Mouse (Mus musculus) limb, embryonic 15.5 days (tissue): ENCODE measurements around the gene Shkbp1. TPM values are rescaled to one million over a fixed set of nuclear protein-coding genes. Genes with fewer than 3 reads are reported as not detected.
A peak's percentile ranks its signal among the peaks of the same experiment; 100 is the strongest.

ENCODE experiments used
- ATAC-seq: fragments of 200-750 bp; cut with Nextera tagmentation; 2 replicates; pipeline ENCODE4 v1.8.0; 2017; ENCODE audit warnings: low read depth, moderate TSS enrichment; ENCODE audit not compliant: insufficient number of reproducible peaks, low FRiP score, low TSS enrichment
- H3K27ac ChIP-seq: fragments of 300-500 bp; sonication (generic); 2 replicates; pipeline ENCODE4 v1.5.1; 2015; ENCODE audit warnings: moderate library complexity, mild to moderate bottlenecking, inconsistent platforms
- H3K27me3 ChIP-seq: fragments of 300-500 bp; sonication (generic); 2 replicates; pipeline ENCODE4 v1.6.1; 2015; ENCODE audit warnings: inconsistent platforms
- H3K36me3 ChIP-seq: fragments of 300-500 bp; sonication (generic); 2 replicates; pipeline ENCODE4 v1.6.1; 2015; ENCODE audit warnings: inconsistent platforms
- H3K4me1 ChIP-seq: fragments of 300-500 bp; sonication (generic); 2 replicates; pipeline ENCODE4 v1.6.1; 2015; ENCODE audit warnings: inconsistent platforms
- H3K4me2 ChIP-seq: fragments of 300-500 bp; sonication (generic); 2 replicates; pipeline ENCODE4 v1.6.1; 2015; ENCODE audit warnings: mild to moderate bottlenecking, inconsistent platforms
- H3K4me3 ChIP-seq: fragments of 300-500 bp; sonication (generic); 2 replicates; pipeline ENCODE4 v1.5.1; 2015; ENCODE audit warnings: mild to moderate bottlenecking, inconsistent platforms
- H3K9ac ChIP-seq: fragments of 300-500 bp; sonication (generic); 2 replicates; pipeline ENCODE4 v1.6.1; 2015; ENCODE audit warnings: inconsistent platforms
- H3K9me3 ChIP-seq: fragments of 300-500 bp; sonication (generic); 2 replicates; pipeline ENCODE4 v1.6.1; 2016; ENCODE audit warnings: inconsistent platforms
- WGBS: fragments of 180-500 bp; shearing (Covaris S2); methylation state at CpG from one replicate; pipeline ENCODE4 v1.1.7; 2015; 5-methylcytosine and 5-hydroxymethylcytosine counted together
- polyA plus RNA-seq: library from polyadenylated mRNA; unstranded; fragments of >200 nt; fragmentation: Nextera tagmentation; extraction: Ambion mirVana; gene quantifications from 2 replicates; pipeline ENCODE4 v1.2.1, GENCODE M21; 2015

The Shkbp1 gene
- polyA plus RNA-seq, 1 experiment from 2014 or later, result 36.4 TPM

DNA sequence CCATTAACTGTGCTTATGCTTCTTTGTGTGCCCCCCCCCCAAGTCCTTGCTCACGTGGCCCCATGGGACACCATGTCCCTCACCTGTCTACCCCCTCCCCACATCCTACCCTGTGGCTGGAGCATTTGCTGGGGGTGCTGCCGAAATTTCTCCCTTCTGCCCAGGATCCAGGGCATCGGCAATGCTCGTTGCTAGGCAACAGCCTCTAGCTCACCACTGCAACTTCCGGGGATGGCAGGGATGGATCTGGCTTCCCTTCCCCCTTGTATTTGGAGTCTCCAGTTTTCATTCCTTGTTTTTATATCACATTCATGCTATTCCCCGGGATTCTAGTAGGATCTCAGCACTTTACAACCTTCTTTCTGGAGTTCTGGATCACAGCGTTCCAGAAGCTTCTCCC lies 16.3 kb downstream of the Shkbp1 start:
- H3K4me3 ChIP-seq, result no peak overlapping the region
- H3K27ac ChIP-seq, result no peak overlapping the region
- no peak for ATAC-seq
- no peak overlapping the region for H3K4me2 ChIP-seq
- peaks cover 30% of the 10 kb centered on the region for H3K27me3 ChIP-seq
- H3K9me3 ChIP-seq, result no peaks in the 10 kb centered on the region
- H3K9ac ChIP-seq, result no peak overlapping the region
- peaks cover 30% of the 10 kb centered on the region for H3K4me1 ChIP-seq
- H3K36me3 ChIP-seq, result peaks cover 13% of the 10 kb centered on the region
- 40% methylated on average over 7 of the region's 7 CpGs for WGBS

DNA sequence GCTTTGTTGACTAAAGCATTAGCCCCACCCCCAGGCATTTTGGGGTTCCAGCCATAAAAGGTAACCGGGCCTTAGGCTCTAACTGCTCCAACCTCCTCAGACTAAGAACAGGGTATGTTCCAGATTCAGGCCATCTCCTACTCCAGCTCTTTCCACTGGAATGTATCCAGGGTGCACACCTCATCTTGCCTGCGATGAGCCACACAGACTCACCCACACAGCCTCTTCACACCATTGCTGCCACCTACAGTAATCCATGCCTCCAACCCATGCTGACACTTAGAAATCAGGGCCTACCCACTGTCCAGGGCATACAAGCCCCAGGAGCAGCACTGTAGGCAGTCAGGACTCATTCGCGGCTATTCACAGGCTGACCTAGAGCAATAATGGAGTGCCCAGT lies 16.7 kb downstream of the Shkbp1 start:
- Histone ChIP-seq H3K36me3 (peaks cover 9% of the 10 kb centered on the region; the same call in 1 of the 2 replicates), H3K4me2 (no peak overlapping the region), H3K4me3 (no peak overlapping the region), H3K9me3 (no peaks in the 10 kb centered on the region), H3K27ac (no peak overlapping the region), H3K27me3 (peaks cover 34% of the 10 kb centered on the region), H3K9ac (no peak overlapping the region), H3K4me1 (peaks cover 34% of the 10 kb centered on the region)
- 65% methylated on average over 4 of the region's 4 CpGs for WGBS
- ATAC-seq, result no peak

DNA sequence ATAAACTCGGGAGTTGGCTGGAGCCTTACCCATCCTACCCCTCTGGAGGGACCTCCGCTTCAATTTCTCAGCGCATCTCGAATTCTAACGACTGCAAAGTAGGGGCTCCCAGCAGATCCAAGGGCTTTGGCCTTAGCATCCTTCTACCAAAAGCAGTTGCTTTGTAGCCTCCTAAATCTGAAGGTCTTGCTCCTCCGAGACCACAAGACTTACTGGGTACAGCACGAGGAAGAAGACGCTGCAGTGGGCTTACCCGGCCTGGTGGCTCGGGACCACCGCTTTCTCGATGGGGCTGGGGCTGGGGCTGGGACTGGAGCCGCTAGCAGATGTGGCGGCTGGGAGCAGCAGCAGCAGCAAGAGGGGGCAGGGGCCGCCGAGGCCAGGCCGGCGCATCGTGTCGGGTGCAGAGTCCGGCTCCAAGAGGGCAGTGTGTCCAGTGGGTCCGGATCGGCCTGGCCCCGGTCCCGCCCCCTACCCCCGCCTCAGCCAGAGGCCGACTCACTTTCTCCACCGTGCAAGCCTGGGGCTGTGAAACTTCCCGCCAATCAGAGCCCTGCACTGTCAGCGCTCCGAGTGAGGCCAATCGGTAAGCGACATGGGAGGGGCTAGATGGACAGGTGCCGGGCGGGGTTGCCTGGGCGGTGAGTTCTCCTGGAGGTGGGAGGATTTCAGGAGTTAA lies 18.5 kb downstream of the Shkbp1 start, which contains the start of gene Ltbp4:
Ltbp4 (minus strand) TSS at position 518 of the 679 bp plus-strand sequence.
- Histone ChIP-seq H3K4me1 (peaks cover 52% of the 10 kb centered on the region), H3K27ac (peak within 1 kb of the TSS; percentile 77), H3K9ac (peak within 1 kb of the TSS; percentile 37; the same call in 1 of the 2 replicates), H3K36me3 (peaks cover 6% of the 10 kb centered on the region; the same call in 1 of the 2 replicates), H3K9me3 (no peaks in the 10 kb centered on the region), H3K4me2 (peak within 1 kb of the TSS; percentile 88), H3K4me3 (peak within 1 kb of the TSS; percentile 49), H3K27me3 (peaks cover 52% of the 10 kb centered on the region)
- ATAC-seq, result 0 out of 2 replicates have a peak, but pooled peaks have one; percentile 26
- WGBS, result 1% methylated on average over 36 of the region's 36 CpGs

DNA sequence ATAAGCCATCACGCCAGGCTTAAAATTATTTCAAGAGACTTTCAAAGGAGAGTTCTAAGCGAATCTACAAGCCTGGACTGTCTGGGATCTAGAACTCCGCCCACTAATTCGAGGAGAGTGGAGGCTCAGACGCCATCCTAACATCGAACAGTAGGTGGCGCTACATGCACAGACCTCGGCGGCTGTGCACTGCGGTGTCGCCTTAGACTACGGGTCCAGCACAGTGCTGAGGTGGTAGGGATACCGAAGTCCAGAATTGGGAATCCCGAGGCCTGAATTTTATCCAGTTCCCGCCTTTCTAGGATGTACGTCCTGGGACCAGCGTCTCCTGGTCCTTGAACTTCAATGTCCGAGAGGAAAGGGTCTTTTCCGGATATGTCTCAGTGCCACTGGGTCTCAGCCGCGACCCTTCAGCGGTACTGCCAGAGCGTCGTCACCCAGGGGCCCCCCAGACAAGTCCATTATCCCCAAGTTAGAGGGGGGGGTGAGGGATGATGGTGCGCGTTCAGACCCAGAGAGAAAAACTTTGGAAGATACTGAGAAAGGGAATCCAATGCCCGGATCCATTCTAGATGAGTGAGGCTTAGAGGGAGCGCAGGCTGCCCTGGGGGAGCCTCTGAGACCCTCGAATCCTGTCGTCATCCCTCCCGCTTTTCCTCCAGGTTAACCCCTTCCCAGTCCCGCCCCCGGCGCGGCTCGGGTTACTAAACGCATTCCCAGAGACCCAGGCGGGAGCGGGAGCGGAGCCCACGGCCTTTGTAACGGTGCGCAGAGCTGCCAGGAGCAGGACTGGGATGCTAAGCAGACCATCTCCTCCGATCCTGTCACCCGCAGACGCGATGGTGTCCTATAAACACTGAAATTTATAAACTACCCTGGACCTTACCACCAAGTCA lies 19.6 kb downstream of the Shkbp1 start:
- peaks cover 64% of the 10 kb centered on the region for H3K4me1 ChIP-seq
- H3K36me3 ChIP-seq, result no peaks in the 10 kb centered on the region
- peak overlapping the region; percentile 49 for H3K4me3 ChIP-seq
- peak; percentile 83 for ATAC-seq
- H3K9ac ChIP-seq, result peak overlapping the region; percentile 33; the same call in 1 of the 2 replicates
- under 1% methylated on average over 47 of the region's 47 CpGs for WGBS
- H3K9me3 ChIP-seq, result no peaks in the 10 kb centered on the region
- peaks cover 53% of the 10 kb centered on the region for H3K27me3 ChIP-seq
- H3K27ac ChIP-seq, result peak overlapping the region; percentile 77
- H3K4me2 ChIP-seq, result peak overlapping the region; percentile 88

DNA sequence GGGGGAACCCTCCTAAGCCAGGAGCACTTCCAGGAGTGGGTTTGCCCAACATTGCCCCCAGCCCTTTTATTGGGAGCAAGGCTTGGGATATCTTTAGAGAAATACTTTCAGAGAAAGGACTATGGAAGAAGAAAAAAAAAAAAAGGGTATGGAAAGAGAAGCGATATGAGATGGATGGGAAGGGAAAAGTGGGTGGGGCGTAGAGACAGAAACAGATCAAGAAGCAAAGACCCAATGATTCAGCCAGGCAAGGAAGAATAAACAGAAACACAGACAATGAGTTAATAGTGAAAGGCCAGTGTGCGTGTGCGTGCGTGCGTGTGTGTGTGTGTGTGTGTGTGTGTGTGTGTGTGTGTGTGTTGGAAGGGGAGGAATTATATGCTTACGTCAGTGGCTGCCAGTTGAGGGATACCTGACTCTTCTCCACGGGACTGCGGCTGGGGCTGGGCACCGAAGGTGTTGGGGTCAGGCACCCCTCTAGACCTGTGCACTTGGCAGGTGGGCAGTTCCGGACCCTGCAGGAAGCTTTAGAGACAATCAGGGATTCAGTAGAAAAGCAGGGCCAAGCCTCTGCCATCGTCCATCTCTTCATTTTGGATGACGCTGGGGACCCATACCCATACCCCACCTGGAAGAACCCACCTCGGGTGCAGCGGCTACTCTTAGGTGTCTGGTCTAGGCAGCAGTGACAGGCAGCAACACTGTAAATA lies 20.7 kb downstream of the Shkbp1 start:
- H3K9ac ChIP-seq, result no peak overlapping the region
- peaks cover 62% of the 10 kb centered on the region for H3K27me3 ChIP-seq
- no peak overlapping the region for H3K4me3 ChIP-seq
- WGBS, result 58% methylated on average over 15 of the region's 15 CpGs
- ATAC-seq, result no peak
- H3K4me2 ChIP-seq, result no peak overlapping the region
- H3K9me3 ChIP-seq, result no peaks in the 10 kb centered on the region
- H3K36me3 ChIP-seq, result no peaks in the 10 kb centered on the region
- peak overlapping the region; percentile 59; the same call in 1 of the 2 replicates for H3K27ac ChIP-seq
- peaks cover 74% of the 10 kb centered on the region for H3K4me1 ChIP-seq

DNA sequence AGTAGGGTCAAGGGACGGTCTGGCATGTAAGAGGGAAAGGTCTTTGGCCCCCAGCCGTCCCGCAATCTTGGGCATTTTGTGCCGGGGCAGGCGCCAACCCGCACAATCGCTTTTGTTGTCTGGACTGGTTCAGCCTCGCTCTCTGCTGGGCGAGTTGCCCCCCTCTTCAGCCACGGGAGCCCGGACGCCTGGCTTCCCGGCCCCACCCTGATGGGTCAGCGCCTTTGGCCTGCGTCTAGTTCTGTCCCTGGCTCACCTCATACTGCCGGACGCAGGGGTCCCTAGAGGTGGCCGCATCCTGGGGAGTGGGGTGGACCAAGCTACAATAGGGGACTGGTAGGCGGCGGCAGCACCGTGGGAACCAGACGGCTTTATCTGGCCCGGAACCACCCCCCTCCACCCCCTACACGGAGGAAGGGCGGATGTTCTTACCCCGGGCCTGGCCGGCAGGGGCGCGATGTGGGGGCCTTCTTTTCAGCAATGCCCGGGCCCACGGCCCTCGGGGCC lies 21.4 kb downstream of the Shkbp1 start:
- no peak overlapping the region for H3K27ac ChIP-seq
- 6% methylated on average over 32 of the region's 32 CpGs for WGBS
- no peak for ATAC-seq
- no peaks in the 10 kb centered on the region for H3K9me3 ChIP-seq
- peaks cover 70% of the 10 kb centered on the region for H3K27me3 ChIP-seq
- peak overlapping the region; percentile 62 for H3K4me3 ChIP-seq
- H3K4me1 ChIP-seq, result peaks cover 81% of the 10 kb centered on the region
- H3K4me2 ChIP-seq, result peak overlapping the region; percentile 26; the same call in 1 of the 2 replicates
- H3K9ac ChIP-seq, result 0 out of 2 replicates have a peak overlapping the region, but pooled peaks have one; percentile 10
- no peaks in the 10 kb centered on the region for H3K36me3 ChIP-seq

GRCm38 (mm10) chr7:27333316-27333941 lies 22.4 kb downstream of the Shkbp1 start:
- WGBS, result 2% methylated on average over 61 of the region's 77 CpGs
- Histone ChIP-seq H3K36me3 (no peaks in the 10 kb centered on the region), H3K27ac (peak overlapping the region; percentile 77), H3K4me3 (peak overlapping the region; percentile 62), H3K27me3 (peaks cover 70% of the 10 kb centered on the region), H3K9ac (peak overlapping the region; percentile 68), H3K4me2 (peak overlapping the region; percentile 98), H3K4me1 (peaks cover 90% of the 10 kb centered on the region), H3K9me3 (no peaks in the 10 kb centered on the region)
- ATAC-seq, result no peak

DNA sequence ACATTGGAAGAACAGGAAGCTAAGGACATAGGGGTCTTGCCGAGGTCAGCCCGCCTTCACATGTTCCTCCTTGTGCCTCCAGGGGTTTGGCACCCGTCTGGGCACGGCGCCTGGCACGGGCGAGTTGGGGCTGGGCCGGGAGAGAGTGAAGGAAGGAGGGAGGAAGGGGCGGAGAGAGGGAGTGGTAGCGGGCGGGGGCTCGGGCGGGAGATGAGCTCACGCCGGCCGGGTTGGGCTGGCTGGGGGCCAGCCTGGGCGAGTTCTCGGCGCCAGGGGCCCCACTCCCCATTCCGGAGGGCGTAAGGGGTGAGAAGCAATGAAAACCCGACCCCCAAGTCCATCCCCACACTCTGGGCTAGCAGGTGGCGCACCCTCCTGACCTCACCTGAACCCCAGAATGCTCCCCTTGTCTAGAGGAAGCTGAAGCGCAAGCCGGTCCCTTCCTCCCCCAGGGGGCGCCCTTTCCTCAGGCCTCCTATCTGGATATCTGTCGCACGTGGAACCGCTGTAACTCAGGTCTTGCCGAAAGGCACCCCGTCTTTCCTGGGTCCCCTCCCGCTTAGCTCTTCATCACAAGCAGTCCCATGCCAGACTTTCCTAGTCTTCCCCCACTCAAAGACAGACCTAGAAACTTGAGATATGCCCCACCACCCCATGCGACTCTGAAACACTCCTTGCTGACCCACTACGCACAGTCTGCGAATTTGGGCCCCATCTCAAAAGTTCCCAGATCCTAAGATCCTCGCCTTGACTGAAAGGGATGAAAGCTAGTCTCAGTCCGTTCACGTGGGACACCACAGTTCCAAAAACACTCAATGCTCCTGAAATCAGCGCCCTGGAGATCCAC lies 23.2 kb downstream of the Shkbp1 start:
- Histone ChIP-seq H3K4me3 (peak overlapping the region; percentile 62), H3K4me2 (peak overlapping the region; percentile 98), H3K4me1 (peaks cover 89% of the 10 kb centered on the region), H3K27me3 (peaks cover 69% of the 10 kb centered on the region), H3K9me3 (no peaks in the 10 kb centered on the region), H3K27ac (peak overlapping the region; percentile 77), H3K36me3 (peaks cover under 1% of the 10 kb centered on the region; the same call in 1 of the 2 replicates), H3K9ac (peak overlapping the region; percentile 68)
- 2% methylated on average over 37 of the region's 39 CpGs for WGBS
- ATAC-seq, result no peak

DNA sequence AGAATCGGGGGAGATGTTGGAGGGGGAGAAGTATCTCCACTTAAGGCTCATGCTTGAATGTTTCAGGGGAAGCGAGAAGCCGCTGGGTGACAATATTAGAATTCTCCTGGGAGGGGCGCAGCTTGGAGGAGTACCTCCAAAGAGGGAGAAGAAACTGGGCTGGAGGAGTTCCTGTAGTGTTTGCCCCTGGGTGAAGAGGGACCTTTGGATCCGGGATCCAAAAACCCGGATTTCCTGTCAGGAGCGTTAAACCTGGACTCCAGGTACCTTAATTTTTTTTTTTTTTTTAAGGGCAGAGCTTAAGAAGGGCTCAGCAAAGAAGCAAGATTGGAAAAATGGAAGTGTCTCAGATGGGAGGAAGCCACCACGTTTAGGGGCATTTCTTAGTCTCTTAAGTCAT lies 24.0 kb downstream of the Shkbp1 start:
- 5% methylated on average over 8 of the region's 8 CpGs for WGBS
- no peaks in the 10 kb centered on the region for H3K9me3 ChIP-seq
- H3K4me1 ChIP-seq, result peaks cover 82% of the 10 kb centered on the region
- ATAC-seq, result no peak
- H3K27me3 ChIP-seq, result peaks cover 69% of the 10 kb centered on the region
- peak overlapping the region; percentile 98 for H3K4me2 ChIP-seq
- peak overlapping the region; percentile 62 for H3K4me3 ChIP-seq
- peaks cover 7% of the 10 kb centered on the region; the same call in 1 of the 2 replicates for H3K36me3 ChIP-seq
- H3K9ac ChIP-seq, result peak overlapping the region; percentile 31; the same call in 1 of the 2 replicates
- peak overlapping the region; percentile 77 for H3K27ac ChIP-seq

- ATAC-seq, result no peak
- peaks cover 72% of the 10 kb centered on the region for H3K27me3 ChIP-seq
- no peaks in the 10 kb centered on the region for H3K9me3 ChIP-seq
- peak overlapping the region; percentile 77 for H3K27ac ChIP-seq
- H3K4me3 ChIP-seq, result peak overlapping the region; percentile 62
- peaks cover 7% of the 10 kb centered on the region; the same call in 1 of the 2 replicates for H3K36me3 ChIP-seq
- 1% methylated on average over 8 of the region's 8 CpGs for WGBS
- peak overlapping the region; percentile 98 for H3K4me2 ChIP-seq
- peaks cover 80% of the 10 kb centered on the region for H3K4me1 ChIP-seq
- H3K9ac ChIP-seq, result peak overlapping the region; percentile 31; the same call in 1 of the 2 replicates
These were observed 24.3 kb downstream of the Shkbp1 start for GRCm38 (mm10) chr7:27331541-27331851.
